Mouse (Mus musculus): ENCODE results near the gene Cep250. TPM values are rescaled to one million over a fixed set of nuclear protein-coding genes. Genes with fewer than 3 reads are reported as not detected.
A peak's percentile ranks its signal among the peaks of the same experiment; 100 is the strongest.
"Not testable (repeated sequence)": the region's sequence is repeated elsewhere in the genome, so short reads cannot be mapped to it uniquely, and the experiment has no call there.

The Cep250 gene
- 32.1 and 32.2 TPM in 2 replicates for polyA plus RNA-seq (2015; fragmentation: Nextera tagmentation; extraction: Ambion mirVana)

DNA sequence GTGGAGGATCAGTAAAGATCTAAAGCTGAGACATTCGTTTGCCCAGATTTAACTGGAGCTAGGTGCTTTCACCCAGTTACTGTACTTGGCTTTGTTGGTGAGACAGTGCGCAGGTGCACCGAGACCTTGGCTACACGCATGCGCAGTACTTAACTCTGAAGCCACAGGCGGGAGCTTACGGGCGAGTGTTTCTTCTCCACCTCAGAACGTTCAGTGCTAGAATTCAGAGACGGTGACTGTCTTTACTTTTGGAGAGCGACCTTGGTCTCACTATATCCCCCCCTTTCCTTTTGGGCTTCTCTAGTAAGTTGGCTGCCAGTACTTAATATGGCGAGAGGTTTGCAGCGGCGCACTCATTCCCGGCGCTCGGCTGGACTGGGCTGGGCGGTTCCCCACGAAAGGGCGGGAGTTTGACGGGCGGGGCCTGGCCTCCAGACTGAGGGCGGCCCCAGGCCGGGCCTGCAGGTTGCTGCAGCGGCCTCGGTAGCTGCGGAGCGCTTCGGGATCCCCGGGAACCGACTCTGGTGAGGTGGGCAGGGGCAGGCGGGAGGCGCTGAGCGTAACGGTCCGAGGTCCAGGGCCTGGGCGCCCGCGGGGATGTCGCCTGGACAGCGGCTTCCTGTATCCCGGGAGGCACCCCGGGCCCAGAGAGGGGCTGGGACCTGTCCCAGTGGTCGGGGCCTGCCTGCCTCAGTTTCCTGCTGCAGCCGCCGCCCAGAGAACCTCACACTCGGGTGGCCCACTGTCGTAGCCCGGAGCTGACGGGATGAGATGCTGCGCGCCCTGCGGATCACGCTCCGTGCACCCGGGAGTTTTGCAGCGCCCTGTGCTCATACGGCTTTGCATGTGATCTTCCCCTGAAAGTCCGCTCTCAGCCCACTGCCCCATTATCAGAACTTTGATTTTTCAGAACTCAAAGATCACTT lies at the start of gene Cep250:
Cep250 (plus strand) TSS at position 325 of the 926 bp plus-strand sequence.
- peak within 1 kb of the TSS; percentile 89 for H3K27ac ChIP-seq
- peak within 1 kb of the TSS; percentile 64 for H3K4me2 ChIP-seq (replicated peaks)
- peak; percentile 98 for ATAC-seq (ENCODE audit: low FRiP score, low read depth)
- peak within 1 kb of the TSS; percentile 96 for H3K4me3 ChIP-seq
- peak within 1 kb of the TSS; percentile 99 for H3K9ac ChIP-seq
- peaks cover 12% of the 10 kb centered on the region for H3K36me3 ChIP-seq
- no peaks in the 10 kb centered on the region for H3K9me3 ChIP-seq
- under 1% methylated on average over 59 of the region's 59 CpGs for WGBS
- peaks cover 20% of the 10 kb centered on the region for H3K4me1 ChIP-seq
- H3K27me3 ChIP-seq = no peaks in the 10 kb centered on the region

DNA sequence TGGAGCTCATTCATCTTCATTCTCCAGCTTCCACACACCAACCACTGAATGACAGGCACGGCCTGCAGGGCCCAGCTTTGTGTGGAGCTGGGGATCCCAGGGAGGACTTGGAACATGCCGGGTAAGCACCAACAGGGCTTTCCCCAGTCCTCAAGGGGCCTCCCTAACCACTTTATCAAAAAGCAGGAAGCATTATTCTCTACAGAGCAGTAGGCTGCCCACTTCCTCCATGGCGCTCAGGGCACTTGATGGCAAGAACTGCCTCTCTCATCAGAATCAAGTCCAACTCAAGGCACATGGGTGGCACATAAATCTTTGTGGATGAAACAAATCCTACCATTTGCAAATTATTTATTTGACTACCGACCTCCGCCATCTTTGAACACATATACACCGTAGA lies 41.6 kb upstream of the Cep250 start:
- H3K27ac ChIP-seq = no peak overlapping the region
- peaks cover 65% of the 10 kb centered on the region for H3K36me3 ChIP-seq
- H3K27me3 ChIP-seq = no peaks in the 10 kb centered on the region
- no peak for ATAC-seq (ENCODE audit: low FRiP score, low read depth)
- no peak overlapping the region for H3K9ac ChIP-seq
- 90% methylated on average over 6 of the region's 6 CpGs for WGBS
- peaks cover 8% of the 10 kb centered on the region; the same call in 1 of the 2 replicates for H3K4me1 ChIP-seq
- H3K4me2 ChIP-seq (replicated peaks) = no peak overlapping the region
- H3K4me3 ChIP-seq = no peak overlapping the region
- no peaks in the 10 kb centered on the region for H3K9me3 ChIP-seq

DNA sequence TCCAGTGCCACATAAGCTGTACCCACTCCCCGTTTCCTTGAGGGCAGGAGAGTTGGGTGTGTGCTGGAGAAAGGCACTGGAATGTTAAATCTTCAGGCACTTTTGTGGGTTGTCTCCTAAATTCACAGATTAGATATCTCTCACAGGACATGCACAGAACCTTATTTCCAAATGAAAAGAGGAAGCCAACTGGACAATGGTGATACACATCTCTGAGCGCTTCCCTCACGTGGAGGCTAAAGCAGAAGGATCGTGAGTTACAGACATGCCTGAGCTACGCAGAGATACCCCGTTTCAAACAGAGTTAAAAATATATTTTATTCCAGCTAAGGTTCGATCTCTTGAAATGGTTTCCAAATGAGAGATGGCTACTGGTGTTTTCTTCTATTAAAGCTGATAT lies 33.1 kb upstream of the Cep250 start:
- no peak overlapping the region for H3K4me2 ChIP-seq (replicated peaks)
- H3K9ac ChIP-seq = no peak overlapping the region
- 95% methylated on average over 7 of the region's 7 CpGs for WGBS
- ATAC-seq (ENCODE audit: low FRiP score, low read depth) = no peak
- H3K9me3 ChIP-seq = no peaks in the 10 kb centered on the region
- H3K27ac ChIP-seq = no peak overlapping the region
- peaks cover 32% of the 10 kb centered on the region for H3K36me3 ChIP-seq
- no peak overlapping the region for H3K4me3 ChIP-seq
- peaks cover under 1% of the 10 kb centered on the region; the same call in 1 of the 2 replicates for H3K4me1 ChIP-seq
- H3K27me3 ChIP-seq = no peaks in the 10 kb centered on the region

- H3K9ac ChIP-seq; ATAC-seq (ENCODE audit: low FRiP score, low read depth); H3K27ac ChIP-seq; H3K27me3 ChIP-seq; H3K4me2 ChIP-seq (replicated peaks); H3K9me3 ChIP-seq; H3K4me3 ChIP-seq: not testable (repeated sequence)
- peaks cover 14% of the 10 kb centered on the region for H3K4me1 ChIP-seq
- H3K36me3 ChIP-seq = peaks cover 17% of the 10 kb centered on the region
- WGBS = 96% methylated on average over 6 of the region's 6 CpGs
Measured at GRCm38 (mm10) chr2:155925213-155925612, 31.0 kb upstream of the Cep250 start.

DNA sequence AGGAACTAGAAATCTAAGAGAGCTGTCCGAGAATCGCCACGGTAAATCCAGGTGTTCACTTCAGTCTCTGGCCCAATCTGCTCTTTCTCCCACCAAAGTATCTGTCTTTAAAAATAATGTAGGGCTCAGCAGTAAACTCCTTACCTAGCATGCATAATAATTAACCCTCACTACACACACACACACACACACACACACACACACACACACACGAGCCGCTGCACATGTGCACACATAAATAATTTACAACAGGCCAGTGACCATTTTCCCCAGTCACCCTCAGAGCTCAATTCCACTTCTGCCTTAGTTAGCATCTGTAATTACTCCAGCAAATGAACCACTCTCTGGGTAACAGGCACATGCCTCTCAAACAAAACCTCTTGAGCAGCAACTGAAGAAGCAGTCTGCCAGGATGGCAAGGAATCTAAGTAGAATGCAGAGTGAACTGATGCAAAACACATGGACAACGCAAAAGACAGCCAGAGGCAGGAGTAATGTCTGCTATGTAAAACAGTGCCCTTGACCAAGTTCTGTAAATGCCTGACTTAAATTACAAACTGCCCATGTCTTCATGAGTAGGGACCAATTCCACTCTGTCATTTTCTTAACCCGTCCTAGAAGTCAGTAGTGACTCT lies 27.4 kb upstream of the Cep250 start:
- ATAC-seq (ENCODE audit: low FRiP score, low read depth) = no peak
- Histone ChIP-seq H3K4me3 (peak overlapping the region; percentile 67), H3K36me3 (peaks cover 9% of the 10 kb centered on the region), H3K27me3 (no peaks in the 10 kb centered on the region), H3K4me1 (peaks cover 20% of the 10 kb centered on the region), H3K9ac (peak overlapping the region; percentile 69), H3K4me2 (replicated peaks) (peak overlapping the region; percentile 79), H3K27ac (peak overlapping the region; percentile 92; the same call in 1 of the 2 replicates), H3K9me3 (no peaks in the 10 kb centered on the region)
- whole genome bisulfite sequencing = 52% methylated on average over 7 of the region's 7 CpGs

- Histone ChIP-seq H3K9ac (peak within 1 kb of the TSS; percentile 69), H3K4me2 (replicated peaks) (peak within 1 kb of the TSS; percentile 79), H3K4me3 (peak within 1 kb of the TSS; percentile 67), H3K36me3 (peaks cover under 1% of the 10 kb centered on the region; the same call in 1 of the 2 replicates), H3K27ac (peak within 1 kb of the TSS; percentile 92), H3K27me3 (no peaks in the 10 kb centered on the region), H3K9me3 (no peaks in the 10 kb centered on the region), H3K4me1 (peaks cover 20% of the 10 kb centered on the region)
- ATAC-seq (ENCODE audit: low FRiP score, low read depth) = peak; percentile 95
- under 1% methylated on average over 38 of the region's 38 CpGs for WGBS
Measured at GRCm38 (mm10) chr2:155929531-155930442, 26.5 kb upstream of the Cep250 start, which contains the start of gene Uqcc1. Gene Uqcc1 (minus strand): TSS chr2:155930310.

DNA sequence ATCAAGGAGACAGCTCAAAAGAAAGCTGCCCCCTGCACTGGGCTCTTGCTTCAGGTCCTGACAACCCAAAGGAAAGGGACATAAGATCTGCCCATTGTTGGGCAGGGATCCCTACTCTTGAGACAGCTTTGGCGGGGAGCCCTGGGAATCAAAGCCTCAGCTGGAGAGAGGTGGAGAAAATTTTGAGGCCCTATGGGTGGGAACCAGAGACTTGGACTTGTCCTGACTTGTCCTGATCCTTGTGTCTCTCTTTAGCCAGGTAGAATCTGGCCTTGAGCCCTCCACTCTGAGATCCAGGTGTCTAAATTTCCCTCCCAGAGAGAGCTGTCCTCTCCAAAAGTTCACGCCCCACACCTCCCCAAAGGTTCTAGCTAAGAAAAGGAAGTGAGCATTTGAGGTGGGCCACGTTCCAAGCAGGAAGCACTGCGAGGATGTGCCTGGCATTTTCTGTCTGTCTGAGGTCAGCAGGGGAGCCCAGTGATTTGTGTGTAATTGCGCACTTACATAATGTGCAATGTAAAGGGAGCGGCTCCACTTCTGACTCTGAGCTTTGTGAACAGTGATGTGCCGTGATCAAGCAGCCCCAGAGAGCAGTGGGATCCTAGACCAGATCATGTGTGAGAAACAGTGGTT lies 16.2 kb upstream of the Cep250 start:
- Histone ChIP-seq H3K9me3 (no peaks in the 10 kb centered on the region), H3K27me3 (no peaks in the 10 kb centered on the region), H3K4me1 (peaks cover 45% of the 10 kb centered on the region), H3K4me3 (no peak overlapping the region), H3K9ac (no peak overlapping the region), H3K27ac (no peak overlapping the region), H3K4me2 (replicated peaks) (peak overlapping the region; percentile 72; the same call in 1 of the 2 replicates), H3K36me3 (peaks cover 36% of the 10 kb centered on the region)
- 75% methylated on average over 7 of the region's 7 CpGs for WGBS
- ATAC-seq (ENCODE audit: low FRiP score, low read depth) = no peak

- no peak for ATAC-seq (ENCODE audit: low FRiP score, low read depth)
- H3K27me3 ChIP-seq = no peaks in the 10 kb centered on the region
- H3K4me2 ChIP-seq (replicated peaks) = peak within 1 kb of the TSS; percentile 72
- no peak within 1 kb of the TSS for H3K27ac ChIP-seq
- H3K9ac ChIP-seq = no peak within 1 kb of the TSS
- H3K36me3 ChIP-seq = peaks cover 36% of the 10 kb centered on the region
- peaks cover 49% of the 10 kb centered on the region for H3K4me1 ChIP-seq
- WGBS = 88% methylated on average over 3 of the region's 3 CpGs
- no peaks in the 10 kb centered on the region for H3K9me3 ChIP-seq
- H3K4me3 ChIP-seq = peak within 1 kb of the TSS; percentile 51
Measured at GRCm38 (mm10) chr2:155940681-155941080, 15.6 kb upstream of the Cep250 start, which contains the start of gene Gm15557. Gene Gm15557 (plus strand): TSS chr2:155940728.

- Histone ChIP-seq H3K9me3 (no peaks in the 10 kb centered on the region), H3K36me3 (peaks cover 36% of the 10 kb centered on the region), H3K4me1 (peaks cover 61% of the 10 kb centered on the region), H3K9ac (peak overlapping the region; percentile 51), H3K27me3 (no peaks in the 10 kb centered on the region), H3K4me2 (replicated peaks) (peak overlapping the region; percentile 72), H3K27ac (no peak overlapping the region; the same call in 1 of the 2 replicates), H3K4me3 (peak overlapping the region; percentile 51)
- no peak for ATAC-seq (ENCODE audit: low FRiP score, low read depth)
- WGBS = 67% methylated on average over 40 of the region's 40 CpGs
Measured at GRCm38 (mm10) chr2:155941697-155942442, 14.4 kb upstream of the Cep250 start.

GRCm38 (mm10) chr2:155943463-155943862 lies 12.8 kb upstream of the Cep250 start:
- peak overlapping the region; percentile 75 for H3K9ac ChIP-seq
- peak; percentile 41; the same call in 1 of the 2 replicates for ATAC-seq (ENCODE audit: low FRiP score, low read depth)

More at GRCm38 (mm10) chr2:155943463-155943862, 12.8 kb upstream of the Cep250 start:
- Histone ChIP-seq H3K9me3 (no peaks in the 10 kb centered on the region), H3K4me2 (replicated peaks) (peak overlapping the region; percentile 72), H3K4me3 (peak overlapping the region; percentile 51), H3K4me1 (peaks cover 71% of the 10 kb centered on the region), H3K36me3 (peaks cover 33% of the 10 kb centered on the region), H3K27ac (peak overlapping the region; percentile 96; the same call in 1 of the 2 replicates), H3K27me3 (no peaks in the 10 kb centered on the region)
- WGBS = 3% methylated on average over 8 of the region's 8 CpGs
